Mouse (Mus musculus): ENCODE measurements around the gene Gnaq. TPM values are rescaled to one million over a fixed set of nuclear protein-coding genes. Genes with fewer than 3 reads are reported as not detected.
A peak's percentile ranks its signal among the peaks of the same experiment; 100 is the strongest.

Gene Gnaq
- polyA plus RNA-seq, 1 experiment, result 64.6 TPM

DNA sequence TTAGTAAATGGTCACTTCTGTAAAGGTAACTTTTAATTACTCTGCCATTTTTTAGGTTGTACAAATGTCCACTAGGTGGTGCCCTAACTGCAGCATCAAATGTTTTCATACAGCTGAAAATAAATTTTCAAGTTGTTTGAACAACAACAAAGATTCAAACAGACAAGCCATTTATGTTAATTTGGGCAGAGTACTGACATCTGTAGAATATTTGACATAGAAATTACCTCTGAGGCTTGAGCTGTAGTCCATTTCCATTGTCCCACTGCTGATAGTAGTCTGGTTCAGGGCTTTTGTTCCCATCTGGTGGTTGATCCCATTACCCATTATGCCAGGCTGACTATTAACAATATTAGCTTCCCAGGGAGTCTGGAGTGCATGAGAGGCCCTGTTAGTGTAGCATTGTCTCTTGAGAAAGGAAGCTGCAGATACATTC is 221.1 kb downstream of the Gnaq start:
- DNase-seq (ENCODE audit: extremely low spot score in 1 of 2, low spot score in 1 of 2), result peak in 1 of 2 experiments; percentile 59

DNA sequence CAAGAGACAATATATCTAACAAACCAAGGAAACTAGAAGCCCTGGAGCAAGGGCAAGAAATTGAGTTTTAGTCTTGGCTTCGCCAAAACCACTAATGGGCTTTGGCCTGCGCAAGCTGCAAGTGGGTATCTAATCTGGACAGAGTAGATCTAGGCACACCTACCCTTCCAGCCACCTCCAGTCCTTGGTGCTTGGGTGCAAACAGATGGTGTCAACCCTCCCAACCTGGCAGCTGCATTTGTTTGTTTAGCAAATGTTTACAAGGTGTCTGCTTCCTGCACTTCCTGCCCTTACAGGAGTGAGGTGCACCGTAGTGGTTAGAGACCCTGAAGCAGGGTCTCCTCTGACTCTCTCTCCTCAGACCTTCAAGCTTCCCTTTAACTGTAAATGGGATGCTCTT is 225.5 kb downstream of the Gnaq start:
- DNase-seq (ENCODE audit: extremely low spot score in 1 of 2, low spot score in 1 of 2), result no peak

DNA sequence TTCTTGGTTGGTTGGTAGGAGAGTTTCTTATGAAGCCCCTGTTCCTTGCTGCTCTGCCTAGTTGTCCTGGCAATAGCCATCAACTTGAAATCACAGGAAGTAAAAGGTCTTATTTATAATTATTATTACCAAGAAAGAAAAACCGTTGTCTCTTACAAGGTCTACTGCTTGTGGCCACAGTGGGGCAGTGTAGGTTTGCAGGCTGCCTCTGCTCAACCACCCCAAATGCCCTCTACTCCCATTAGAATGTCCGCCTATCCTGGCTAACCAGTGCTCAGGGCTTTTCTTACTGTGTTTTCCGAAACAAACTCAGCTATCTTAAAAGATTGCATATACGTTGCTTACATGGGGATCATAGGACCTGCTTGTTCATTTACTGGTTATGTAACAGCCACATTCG is 226.3 kb downstream of the Gnaq start:
- peak in 1 of 2 experiments; percentile 55 for DNase-seq (ENCODE audit: extremely low spot score in 1 of 2, low spot score in 1 of 2)

DNA sequence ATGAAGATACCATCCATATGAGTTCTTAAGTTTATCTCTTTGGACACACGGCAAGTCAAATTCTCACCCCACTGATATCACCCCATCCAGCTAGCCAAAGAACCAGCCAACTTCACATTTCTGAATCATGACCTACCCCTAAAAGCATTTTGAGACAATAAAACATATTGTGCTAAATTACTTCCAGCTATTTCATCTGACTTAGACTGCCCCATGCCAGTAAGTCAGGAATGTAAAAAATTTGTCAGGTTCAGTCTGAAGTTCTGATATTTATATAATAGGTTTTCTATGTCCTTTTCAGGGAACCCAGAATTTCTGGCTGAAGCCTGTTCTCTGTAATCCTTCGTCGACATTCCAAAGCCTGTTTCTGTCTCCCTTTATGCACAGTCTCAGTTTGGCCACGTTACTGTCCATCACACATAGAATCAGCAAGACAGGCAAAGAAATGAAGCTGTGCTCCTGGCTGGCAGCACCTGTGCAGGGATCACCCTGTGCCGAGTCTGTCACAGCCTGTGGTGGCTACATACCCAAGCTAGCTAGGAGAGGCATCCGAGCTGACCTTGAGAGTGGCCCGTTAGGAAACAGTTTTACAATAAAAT is 233.9 kb downstream of the Gnaq start:
- DNase-seq (ENCODE audit: extremely low spot score in 1 of 2, low spot score in 1 of 2), result no peak

DNA sequence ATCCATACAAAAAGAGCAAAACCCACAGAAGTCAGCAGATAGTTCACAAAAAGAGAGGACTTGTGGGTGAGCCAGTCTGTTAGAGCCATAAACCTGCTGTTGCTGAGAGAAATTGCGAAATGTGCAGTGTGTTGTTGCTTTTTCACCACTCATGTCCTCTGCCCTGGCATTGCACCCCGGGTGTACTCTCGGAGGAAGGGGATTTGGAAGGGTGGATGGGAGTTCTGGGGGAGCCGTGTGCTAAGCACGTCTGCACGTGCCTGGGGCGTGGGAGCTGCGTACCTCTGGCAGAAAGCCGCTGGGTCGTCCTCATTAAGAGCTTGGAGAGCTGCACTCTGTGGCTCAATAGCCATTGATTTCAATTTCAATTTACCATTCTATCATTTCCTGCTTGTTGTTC is 234.6 kb downstream of the Gnaq start:
- DNase-seq (ENCODE audit: extremely low spot score in 1 of 2, low spot score in 1 of 2), result no peak

- DNase-seq (ENCODE audit: extremely low spot score in 1 of 2, low spot score in 1 of 2), result no peak
These were observed 239.0 kb downstream of the Gnaq start for GRCm38 (mm10) chr19:16371680-16372079.

DNA sequence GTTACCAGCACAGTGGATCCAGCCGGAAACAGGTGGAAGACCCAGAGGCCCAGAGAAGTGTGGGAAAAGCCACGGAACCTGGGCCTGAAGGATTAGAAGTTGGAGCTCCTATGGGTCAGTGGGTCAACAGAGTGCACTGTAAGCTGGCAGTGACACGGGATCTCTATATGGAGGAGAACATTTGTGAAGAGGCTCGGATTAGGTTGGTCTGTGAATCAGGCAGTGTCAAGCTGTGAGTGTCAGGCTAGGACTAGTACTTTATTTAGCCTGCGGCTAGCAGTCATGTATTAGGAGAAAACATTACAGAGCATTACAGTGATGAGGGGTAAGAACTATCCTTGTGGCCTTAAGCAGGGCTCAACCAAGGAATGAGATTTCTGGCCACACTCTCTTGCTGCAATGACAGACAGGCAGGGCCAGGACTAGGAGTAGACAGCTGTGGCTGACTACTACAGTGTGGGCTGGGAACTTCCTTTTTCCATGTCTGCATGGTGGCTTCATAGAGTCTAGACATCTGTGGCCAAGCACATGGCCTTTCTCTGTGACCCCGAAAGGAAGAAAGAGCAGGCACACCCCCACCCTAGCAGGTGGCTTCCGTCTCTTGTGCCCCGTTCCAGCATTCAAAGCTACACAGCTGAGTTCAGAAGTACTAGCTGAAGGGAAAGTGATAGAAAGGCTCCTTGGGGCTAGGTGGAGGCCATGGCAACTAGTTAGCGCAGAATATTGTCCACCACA is 240.3 kb downstream of the Gnaq start:
- no peak for DNase-seq (ENCODE audit: extremely low spot score in 1 of 2, low spot score in 1 of 2)

GRCm38 (mm10) chr19:16375881-16376280 is 243.2 kb downstream of the Gnaq start:
- DNase-seq (ENCODE audit: extremely low spot score in 1 of 2, low spot score in 1 of 2), result no peak

DNA sequence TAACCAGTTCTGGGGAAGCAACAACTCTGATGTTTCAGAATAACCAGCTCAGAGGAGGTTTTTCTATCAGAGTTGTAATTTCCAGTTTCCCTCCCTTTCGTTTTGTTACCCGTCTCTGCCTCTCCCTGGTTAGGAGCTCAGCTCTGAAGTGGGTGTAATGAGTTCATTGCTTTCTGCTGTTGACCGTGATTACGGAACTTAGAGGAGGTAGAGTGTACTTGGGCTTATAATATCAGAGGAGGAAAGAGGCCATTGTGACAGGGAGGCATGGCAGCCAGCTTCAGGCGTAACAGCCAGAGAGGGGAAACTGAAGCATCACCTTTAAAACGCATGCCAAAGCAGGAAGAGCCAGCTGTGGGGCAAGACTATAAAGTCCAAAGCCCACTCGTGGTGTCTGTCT is 245.9 kb downstream of the Gnaq start:
- no peak for DNase-seq (ENCODE audit: extremely low spot score in 1 of 2, low spot score in 1 of 2)

DNA sequence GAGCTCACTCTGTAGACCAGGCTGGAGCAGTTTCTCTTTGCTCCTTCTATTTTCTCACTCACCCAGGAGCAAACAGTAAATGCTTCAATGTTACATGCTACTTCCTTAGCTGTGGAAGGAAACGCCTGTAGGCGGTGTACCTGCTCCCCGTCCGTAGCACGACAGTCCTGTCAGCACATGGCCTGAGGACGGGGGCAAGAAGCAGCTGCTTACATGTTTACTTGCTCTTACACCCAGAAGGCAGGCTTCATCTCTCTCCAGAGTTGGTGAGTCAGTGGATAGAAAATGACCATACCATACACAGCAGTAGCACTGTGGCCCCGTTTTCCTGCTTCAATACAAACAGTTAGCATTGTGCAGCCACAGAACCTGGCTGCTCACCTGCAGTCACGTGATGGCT is 247.1 kb downstream of the Gnaq start:
- no peak for DNase-seq (ENCODE audit: extremely low spot score in 1 of 2, low spot score in 1 of 2)

- DNase-seq (ENCODE audit: extremely low spot score in 1 of 2, low spot score in 1 of 2), result no peak
These were observed 249.8 kb downstream of the Gnaq start for GRCm38 (mm10) chr19:16382392-16382791.

GRCm38 (mm10) chr19:16383127-16383526 is 250.5 kb downstream of the Gnaq start:
- no peak for DNase-seq (ENCODE audit: extremely low spot score in 1 of 2, low spot score in 1 of 2)

DNA sequence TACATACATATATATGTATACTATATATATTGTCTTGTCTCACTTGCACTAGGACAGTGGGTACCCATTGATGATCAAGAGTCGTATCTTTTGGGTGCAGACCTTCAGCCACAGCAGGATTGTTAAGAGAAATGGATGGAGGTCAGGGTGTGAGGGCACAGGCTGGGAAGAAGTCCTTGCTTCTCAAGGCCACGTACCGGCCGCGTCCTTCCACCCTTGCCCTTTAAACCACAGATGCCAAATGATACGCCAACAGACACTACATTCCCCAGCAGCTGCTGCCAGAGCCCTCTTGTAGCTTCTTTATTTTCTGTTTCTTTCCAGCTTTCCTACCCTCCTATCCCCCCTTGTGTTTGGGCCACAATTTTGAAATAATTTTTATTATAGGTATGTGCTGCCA is 251.5 kb downstream of the Gnaq start:
- no peak for DNase-seq (ENCODE audit: extremely low spot score in 1 of 2, low spot score in 1 of 2)

GRCm38 (mm10) chr19:16384957-16385356 is 252.3 kb downstream of the Gnaq start:
- no peak for DNase-seq (ENCODE audit: extremely low spot score in 1 of 2, low spot score in 1 of 2)

DNA sequence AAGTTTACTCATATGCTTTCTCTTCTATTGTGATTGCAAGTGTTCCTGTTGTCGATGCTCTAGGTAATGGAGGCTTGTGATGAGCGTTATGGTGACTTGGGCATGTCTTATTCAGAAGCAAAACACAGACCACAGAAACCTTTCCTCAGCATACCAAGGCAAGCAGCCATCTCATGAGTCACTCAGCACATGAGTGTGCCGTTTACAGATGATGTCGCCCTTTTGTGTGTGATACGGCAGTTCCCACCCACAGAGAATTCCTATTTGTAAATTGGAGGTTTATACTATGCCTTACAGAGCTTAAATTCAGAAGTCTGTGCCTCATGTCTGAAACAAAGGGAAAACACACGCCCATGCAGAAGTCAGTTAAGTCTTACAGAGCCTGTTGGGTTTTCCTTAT is 253.9 kb downstream of the Gnaq start:
- peak; percentile 27 to 67 for DNase-seq (ENCODE audit: extremely low spot score in 1 of 2, low spot score in 1 of 2)

GRCm38 (mm10) chr19:16390192-16390795 is 257.7 kb downstream of the Gnaq start:
- no peak for DNase-seq (ENCODE audit: extremely low spot score in 1 of 2, low spot score in 1 of 2)

DNA sequence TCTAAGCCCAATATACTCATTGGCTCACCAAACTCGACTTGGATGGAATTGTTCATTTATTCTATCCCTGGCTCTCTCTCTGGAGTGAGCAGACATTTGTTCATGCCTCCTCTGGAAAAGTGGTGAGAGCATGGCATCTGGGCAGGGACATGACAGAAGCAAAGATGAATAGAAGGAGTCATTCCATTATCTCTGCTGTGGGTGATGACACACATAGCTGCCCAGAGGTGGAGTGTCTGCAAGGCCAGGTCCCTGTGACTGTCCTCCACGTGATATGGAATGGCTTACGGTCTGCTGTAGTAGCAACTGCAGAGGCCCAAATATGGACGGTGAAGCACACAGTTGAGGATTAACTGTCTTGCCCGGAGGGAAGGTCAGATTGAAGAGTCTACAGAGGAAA is 261.8 kb downstream of the Gnaq start:
- no peak for DNase-seq (ENCODE audit: extremely low spot score in 1 of 2, low spot score in 1 of 2)

- no peak for DNase-seq (ENCODE audit: extremely low spot score in 1 of 2, low spot score in 1 of 2)
These were observed 270.5 kb downstream of the Gnaq start for GRCm38 (mm10) chr19:16403101-16403500.

- no peak for DNase-seq (ENCODE audit: extremely low spot score in 1 of 2, low spot score in 1 of 2)
These were observed 275.1 kb downstream of the Gnaq start for GRCm38 (mm10) chr19:16407727-16408126.

DNA sequence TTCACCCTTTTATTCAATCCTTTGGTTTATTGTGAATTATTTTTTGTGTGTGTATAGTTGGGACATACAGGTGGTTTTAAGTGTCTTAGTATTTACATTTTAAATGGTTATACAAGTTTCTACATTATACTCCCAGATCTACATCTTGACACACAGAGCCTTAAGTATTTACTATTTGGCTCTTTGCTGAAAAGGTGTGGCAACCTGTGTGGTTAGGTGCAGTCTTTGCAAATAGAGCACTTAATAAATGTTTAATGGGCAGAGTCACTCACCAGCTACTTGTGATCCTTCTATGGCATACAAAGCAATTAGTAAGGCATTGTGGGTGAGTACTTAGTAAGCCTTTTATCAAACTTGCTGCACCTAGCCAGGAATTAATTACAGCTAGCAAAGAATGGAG is 278.7 kb downstream of the Gnaq start:
- DNase-seq (ENCODE audit: extremely low spot score in 1 of 2, low spot score in 1 of 2), result no peak

- DNase-seq (ENCODE audit: extremely low spot score in 1 of 2, low spot score in 1 of 2), result no peak
These were observed 285.5 kb downstream of the Gnaq start for GRCm38 (mm10) chr19:16418086-16418663.

- DNase-seq (ENCODE audit: extremely low spot score in 1 of 2, low spot score in 1 of 2), result no peak
These were observed 293.0 kb downstream of the Gnaq start for GRCm38 (mm10) chr19:16425596-16425995.
